Mouse (Mus musculus): Measurements from ENCODE around the gene Timm29. TPM values are rescaled to one million over a fixed set of nuclear protein-coding genes. Genes with fewer than 3 reads are reported as not detected.
A peak's percentile ranks its signal among the peaks of the same experiment; 100 is the strongest.
"Not testable (repeated sequence)": the region's sequence is repeated elsewhere in the genome, so short reads cannot be mapped to it uniquely, and the experiment has no call there.

Timm29 gene
- polyA plus RNA-seq, 1 experiment from 2014 or later, result 15.8 TPM

DNA sequence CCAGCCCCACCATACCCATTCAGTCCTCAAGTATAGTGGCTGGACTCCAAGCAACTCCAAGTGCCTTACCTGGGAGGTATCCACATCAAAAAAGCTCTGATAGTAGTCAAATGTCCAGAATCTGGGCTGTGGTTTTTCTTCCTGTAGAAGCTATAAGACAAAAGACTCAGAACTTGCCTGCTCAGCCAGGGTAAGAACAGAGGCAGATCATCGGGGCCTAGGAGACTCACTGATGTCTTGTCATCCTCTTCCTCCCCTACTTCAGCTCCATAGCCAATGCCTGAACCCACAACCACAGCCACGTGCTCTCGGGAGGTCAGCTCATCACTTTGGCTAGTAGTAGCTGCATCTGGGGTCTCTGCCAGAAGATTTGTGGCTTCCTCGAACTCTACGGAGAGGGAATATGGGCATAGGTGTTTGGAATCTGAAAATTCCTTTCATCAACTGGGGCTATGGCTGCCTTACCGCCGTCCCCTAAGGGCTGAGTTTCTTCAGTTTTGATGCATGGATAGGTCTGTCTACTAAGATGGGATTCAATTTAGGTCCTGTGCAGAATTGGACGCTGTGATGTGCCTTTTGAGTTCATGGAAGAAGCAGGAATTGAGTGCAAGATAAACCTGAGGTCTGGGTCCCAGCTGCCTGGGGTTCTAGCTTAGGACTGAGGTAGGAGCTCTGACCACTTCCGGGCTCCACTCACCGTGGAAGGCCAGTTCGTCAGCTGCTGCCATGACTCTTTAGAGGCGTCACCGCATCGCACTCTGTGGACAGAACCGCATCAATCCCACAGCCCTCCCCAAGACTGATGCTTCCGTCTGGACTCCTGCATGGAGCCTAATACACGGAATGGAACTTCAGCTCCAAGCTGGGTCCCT lies 455 bp upstream of the Timm29 start:
- WGBS (ENCODE audit: missing documents), result 13% methylated on average over 17 of the region's 17 CpGs
- Histone ChIP-seq H3K36me3 (ENCODE audit: inconsistent target) (peaks cover 26% of the 10 kb centered on the region; the same call in 1 of the 2 replicates), H3K4me3 (ENCODE audit: inconsistent target) (peak overlapping the region; percentile 87)

DNA sequence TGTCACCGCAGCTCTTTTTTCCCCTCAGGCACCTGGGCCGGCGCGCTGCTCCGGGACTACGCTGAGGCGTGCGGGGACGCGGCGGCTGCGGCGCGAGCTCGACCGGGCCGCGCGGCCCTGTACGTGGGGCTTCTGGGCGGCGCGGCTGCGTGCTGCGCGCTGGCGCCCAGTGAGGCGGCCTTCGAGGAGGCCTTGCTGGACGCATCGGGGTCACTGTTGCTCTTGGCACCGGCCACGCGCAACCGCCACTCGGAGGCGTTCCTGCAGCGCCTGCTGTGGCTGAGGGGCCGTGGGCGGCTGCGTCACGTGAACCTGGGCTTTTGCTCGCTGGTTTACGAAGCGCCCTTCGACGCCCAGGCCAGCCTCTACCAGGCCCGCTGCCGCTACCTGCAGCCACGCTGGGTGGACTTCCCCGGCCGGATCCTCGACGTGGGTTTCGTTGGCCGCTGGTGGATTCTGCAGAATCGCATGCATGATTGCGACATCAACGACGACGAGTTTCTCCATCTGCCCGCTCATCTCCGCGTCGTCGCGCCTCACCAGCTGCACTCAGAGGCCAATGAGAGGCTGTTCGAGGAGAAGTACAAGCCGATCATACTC lies 700 bp downstream of the Timm29 start:
- H3K36me3 ChIP-seq (ENCODE audit: inconsistent target), result peaks cover 23% of the 10 kb centered on the region; the same call in 1 of the 2 replicates
- peak overlapping the region; percentile 87 for H3K4me3 ChIP-seq (ENCODE audit: inconsistent target)
- WGBS (ENCODE audit: missing documents), result under 1% methylated on average over 63 of the region's 69 CpGs
- H3K27ac ChIP-seq, result peak overlapping the region; percentile 44
- H3K79me2 ChIP-seq (ENCODE audit: inconsistent target), result peaks cover 31% of the 10 kb centered on the region

More for the DNA sequence above, 455 bp upstream of the Timm29 start:
- Histone ChIP-seq H3K27ac (peak overlapping the region; percentile 44), H3K79me2 (ENCODE audit: inconsistent target) (peaks cover 31% of the 10 kb centered on the region)

DNA sequence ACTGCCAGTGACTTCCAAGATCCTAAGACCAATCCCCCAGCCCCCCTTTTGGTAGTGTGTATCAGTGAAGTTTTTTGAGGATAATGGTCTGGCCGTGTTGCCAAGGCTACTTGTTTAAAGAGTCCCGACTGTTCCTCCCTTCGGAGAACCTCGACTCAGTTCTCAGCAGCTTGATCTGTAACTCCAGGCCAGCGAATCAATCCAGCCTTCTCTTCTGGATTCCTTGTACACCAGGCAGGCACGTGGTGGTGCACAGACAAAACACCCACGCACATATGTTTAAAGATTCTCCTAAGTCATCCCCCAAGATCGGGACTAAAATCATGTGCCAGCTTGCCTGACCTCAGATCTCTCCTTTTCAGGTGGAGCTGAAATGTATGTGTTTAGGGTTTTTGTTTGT lies 1.8 kb downstream of the Timm29 start:
- H3K4me3 ChIP-seq (ENCODE audit: inconsistent target), result not testable (repeated sequence)
- WGBS (ENCODE audit: missing documents), result 87% methylated on average over 8 of the region's 8 CpGs
- H3K36me3 ChIP-seq (ENCODE audit: inconsistent target), result peaks cover 14% of the 10 kb centered on the region; the same call in 1 of the 2 replicates

DNA sequence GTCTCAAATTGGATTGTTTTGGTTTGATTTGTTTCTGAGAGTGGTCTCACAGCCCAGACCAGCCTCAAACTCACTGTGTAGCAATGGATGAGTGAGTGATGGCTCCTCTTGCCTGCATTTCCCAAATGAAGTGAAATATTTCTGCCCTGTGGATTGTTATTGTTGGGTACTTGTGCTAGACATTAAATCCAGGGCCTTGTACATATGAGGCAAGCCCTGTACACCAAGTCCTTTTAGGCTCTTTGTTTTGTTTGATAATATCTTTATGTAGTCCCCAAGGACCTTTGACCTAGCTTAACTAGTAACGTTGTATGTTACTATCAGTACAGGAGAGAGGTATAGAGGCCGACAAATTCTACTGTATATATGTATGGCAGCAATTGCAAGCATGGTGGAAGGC lies 2.3 kb downstream of the Timm29 start:
- peaks cover 31% of the 10 kb centered on the region for H3K79me2 ChIP-seq (ENCODE audit: inconsistent target)
- no peak overlapping the region for H3K4me3 ChIP-seq (ENCODE audit: inconsistent target)
- H3K27ac ChIP-seq, result no peak overlapping the region
- H3K36me3 ChIP-seq (ENCODE audit: inconsistent target), result peaks cover 9% of the 10 kb centered on the region; the same call in 1 of the 2 replicates
- 89% methylated on average over 2 of the region's 2 CpGs for WGBS (ENCODE audit: missing documents)

More for the DNA sequence above, 1.8 kb downstream of the Timm29 start:
- not testable (repeated sequence) for H3K27ac ChIP-seq
- peaks cover 31% of the 10 kb centered on the region for H3K79me2 ChIP-seq (ENCODE audit: inconsistent target)

DNA sequence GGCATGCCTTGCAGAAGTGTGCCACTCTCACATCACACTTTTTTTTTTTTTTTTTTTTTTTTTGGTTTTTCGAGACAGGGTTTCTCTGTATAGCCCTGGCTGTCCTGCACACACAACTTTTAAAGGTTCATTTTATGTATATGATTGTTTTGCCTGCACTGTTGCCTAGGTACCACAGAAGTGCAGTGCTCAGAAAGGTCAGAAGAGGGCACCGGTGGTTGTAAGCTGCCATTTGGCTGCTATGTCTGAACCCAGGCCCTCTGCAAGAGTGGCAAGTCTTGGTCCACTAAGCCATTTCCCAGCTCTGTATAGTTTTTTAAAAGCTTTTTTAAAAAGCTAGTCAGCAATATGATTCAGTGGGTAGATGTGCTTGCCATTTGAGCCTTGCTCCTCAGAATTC lies 5.7 kb downstream of the Timm29 start:
- 58% methylated on average over 1 of the region's 2 CpGs for WGBS (ENCODE audit: missing documents)
- Histone ChIP-seq H3K27ac (no peak overlapping the region), H3K4me3 (ENCODE audit: inconsistent target) (no peak overlapping the region), H3K79me2 (ENCODE audit: inconsistent target) (peaks cover 31% of the 10 kb centered on the region), H3K36me3 (ENCODE audit: inconsistent target) (no peaks in the 10 kb centered on the region)

DNA sequence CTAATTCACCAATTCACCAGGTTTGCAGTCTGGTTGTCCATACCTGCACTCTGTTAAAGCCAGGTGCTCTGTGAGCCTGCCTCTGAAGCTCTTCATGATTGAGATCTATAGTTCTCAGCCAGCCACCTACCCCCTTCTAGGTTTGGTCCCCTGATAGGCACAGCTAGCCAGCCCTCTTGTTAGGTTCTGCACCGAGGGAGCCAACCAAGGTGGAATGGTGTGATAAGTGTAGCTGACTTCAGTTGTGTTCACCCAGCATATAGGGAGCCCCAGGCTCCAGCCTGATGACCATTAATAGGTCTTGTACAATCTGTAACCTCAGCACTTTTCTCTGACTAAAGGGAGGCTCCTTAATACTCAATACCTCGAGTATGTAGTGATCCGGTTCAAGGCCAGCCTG lies 7.7 kb downstream of the Timm29 start:
- Histone ChIP-seq H3K27ac (no peak overlapping the region), H3K4me3 (ENCODE audit: inconsistent target) (no peak overlapping the region), H3K79me2 (ENCODE audit: inconsistent target) (peaks cover 13% of the 10 kb centered on the region), H3K36me3 (ENCODE audit: inconsistent target) (no peaks in the 10 kb centered on the region)
- WGBS (ENCODE audit: missing documents), result 93% methylated on average over 3 of the region's 3 CpGs

DNA sequence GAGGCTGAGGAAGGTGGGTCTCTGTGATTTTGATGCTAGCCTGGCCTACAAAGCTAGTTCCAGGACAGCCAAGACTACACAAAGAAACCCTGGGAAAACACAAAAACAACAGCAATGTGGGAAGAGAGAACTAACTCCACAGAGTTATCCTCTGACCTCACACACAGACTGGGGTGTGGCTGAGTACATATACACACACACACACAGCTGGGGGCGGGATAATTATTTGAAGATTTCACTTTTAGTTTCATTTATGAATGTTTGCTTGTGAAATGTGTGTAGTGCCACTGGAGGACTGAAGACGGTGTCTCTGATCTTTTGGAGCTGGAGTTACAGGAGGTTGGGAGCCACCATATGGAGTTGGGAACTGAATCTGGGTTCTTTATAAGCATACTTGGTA lies 8.6 kb downstream of the Timm29 start:
- H3K36me3 ChIP-seq (ENCODE audit: inconsistent target), result no peaks in the 10 kb centered on the region
- WGBS (ENCODE audit: missing documents), result 62% methylated on average over 2 of the region's 2 CpGs
- H3K27ac ChIP-seq, result no peak overlapping the region

DNA sequence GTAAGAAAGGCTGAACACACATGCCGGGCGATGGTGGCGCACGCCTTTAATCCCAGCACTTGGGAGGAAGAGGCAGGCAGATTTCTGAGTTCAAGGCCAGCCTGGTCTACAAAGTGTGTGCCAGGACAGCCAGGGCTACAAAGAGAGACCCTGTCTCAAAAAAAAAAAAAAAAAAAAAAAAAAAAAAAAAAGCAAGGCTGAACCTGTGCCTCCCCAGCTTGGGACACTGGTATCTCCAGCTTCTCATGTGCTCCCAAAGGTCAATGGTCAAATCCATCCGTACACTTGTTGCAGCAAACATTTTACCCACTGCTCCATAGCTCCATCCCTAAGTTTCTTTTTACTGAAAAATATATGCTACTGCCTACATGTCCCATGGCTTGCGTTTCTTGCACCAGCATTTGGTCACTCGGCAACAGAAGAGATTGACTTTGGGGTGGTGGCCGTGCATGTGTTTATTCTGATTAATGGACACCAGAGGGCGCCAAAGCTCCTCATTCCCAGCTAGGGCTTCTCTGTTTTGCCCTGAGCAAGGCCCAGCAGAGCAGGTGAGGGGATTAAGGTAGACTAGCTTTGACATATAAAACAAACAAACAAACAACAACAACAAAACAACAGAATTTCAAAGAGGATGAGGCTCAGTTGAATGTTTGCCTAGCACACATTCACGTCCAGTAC lies 9.3 kb downstream of the Timm29 start:
- Histone ChIP-seq H3K36me3 (ENCODE audit: inconsistent target) (no peaks in the 10 kb centered on the region), H3K79me2 (ENCODE audit: inconsistent target) (no peaks in the 10 kb centered on the region), H3K27ac (no peak overlapping the region), H3K4me3 (ENCODE audit: inconsistent target) (no peak overlapping the region)
- 52% methylated on average over 10 of the region's 10 CpGs for WGBS (ENCODE audit: missing documents)

More for the DNA sequence above, 8.6 kb downstream of the Timm29 start:
- H3K4me3 ChIP-seq (ENCODE audit: inconsistent target), result no peak overlapping the region
- peaks cover 4% of the 10 kb centered on the region; the same call in 1 of the 2 replicates for H3K79me2 ChIP-seq (ENCODE audit: inconsistent target)

DNA sequence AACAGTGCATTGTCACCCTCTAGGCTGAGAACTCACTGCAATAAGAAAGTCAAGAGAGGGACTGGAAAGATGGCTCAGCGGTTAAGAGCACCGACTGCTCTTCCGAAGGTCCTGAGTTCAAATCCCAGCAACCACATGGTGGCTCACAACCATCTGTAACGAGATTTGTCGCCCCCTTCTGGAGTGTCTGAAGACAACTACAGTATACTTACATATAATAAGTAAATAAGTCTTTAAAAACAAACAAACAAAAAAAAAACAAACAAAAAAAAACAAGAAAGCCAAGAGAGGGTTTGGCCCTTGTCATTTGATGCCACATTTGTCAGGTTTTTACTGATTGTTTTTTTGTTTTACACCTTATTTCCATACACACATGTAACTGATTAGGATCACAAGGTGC lies 11.6 kb downstream of the Timm29 start:
- Histone ChIP-seq H3K79me2 (ENCODE audit: inconsistent target) (no peaks in the 10 kb centered on the region), H3K4me3 (ENCODE audit: inconsistent target) (no peak overlapping the region), H3K36me3 (ENCODE audit: inconsistent target) (no peaks in the 10 kb centered on the region), H3K27ac (no peak overlapping the region)
- WGBS (ENCODE audit: missing documents), result 92% methylated on average over 4 of the region's 5 CpGs

DNA sequence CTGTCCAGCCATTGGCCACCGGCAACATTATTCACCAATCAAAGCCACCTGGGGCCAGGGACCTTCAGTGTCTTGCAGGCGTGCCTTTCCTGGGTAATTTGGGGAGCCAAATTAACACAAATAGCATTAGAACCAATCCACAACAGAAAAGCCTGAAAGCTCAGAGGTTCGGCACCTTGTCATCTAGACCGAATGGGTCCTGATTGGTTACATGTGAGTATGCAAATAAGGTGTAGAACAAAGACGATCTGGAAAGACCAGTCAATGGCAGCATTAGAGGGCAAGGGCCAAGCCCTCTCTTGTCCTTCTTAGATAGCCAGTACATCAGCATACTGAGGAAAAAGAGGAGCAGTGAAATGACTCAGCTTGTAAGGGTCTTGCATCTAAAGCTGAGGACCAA lies 13.3 kb downstream of the Timm29 start:
- H3K36me3 ChIP-seq (ENCODE audit: inconsistent target), result no peaks in the 10 kb centered on the region
- H3K27ac ChIP-seq, result no peak overlapping the region
- no peak overlapping the region for H3K4me3 ChIP-seq (ENCODE audit: inconsistent target)
- WGBS (ENCODE audit: missing documents), result 98% methylated on average over 5 of the region's 5 CpGs
- H3K79me2 ChIP-seq (ENCODE audit: inconsistent target), result no peaks in the 10 kb centered on the region

DNA sequence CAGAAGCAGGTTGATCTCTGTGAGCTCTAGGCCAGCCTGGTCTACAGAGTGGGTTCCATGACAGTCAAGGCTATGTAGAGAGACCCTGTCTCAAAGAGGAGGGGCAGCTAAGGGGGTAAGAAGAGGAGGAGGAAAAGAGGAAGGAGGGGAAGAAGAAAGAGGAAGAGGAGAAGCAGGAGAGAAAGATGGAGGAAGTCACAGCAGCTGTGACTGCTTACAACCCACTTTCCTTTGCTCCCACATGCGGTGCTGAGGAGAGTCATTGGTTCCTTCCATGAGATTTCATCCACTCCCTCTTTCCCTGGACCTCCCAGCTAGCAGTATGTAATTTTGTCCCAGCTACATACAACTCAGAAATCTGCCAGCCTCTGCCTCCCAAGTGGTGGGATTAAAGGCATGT lies 14.1 kb downstream of the Timm29 start:
- no peaks in the 10 kb centered on the region for H3K79me2 ChIP-seq (ENCODE audit: inconsistent target)
- no peaks in the 10 kb centered on the region for H3K36me3 ChIP-seq (ENCODE audit: inconsistent target)
- WGBS (ENCODE audit: missing documents), result 14% methylated on average over 1 of the region's 1 CpGs
- H3K27ac ChIP-seq, result no peak overlapping the region
- no peak overlapping the region for H3K4me3 ChIP-seq (ENCODE audit: inconsistent target)

DNA sequence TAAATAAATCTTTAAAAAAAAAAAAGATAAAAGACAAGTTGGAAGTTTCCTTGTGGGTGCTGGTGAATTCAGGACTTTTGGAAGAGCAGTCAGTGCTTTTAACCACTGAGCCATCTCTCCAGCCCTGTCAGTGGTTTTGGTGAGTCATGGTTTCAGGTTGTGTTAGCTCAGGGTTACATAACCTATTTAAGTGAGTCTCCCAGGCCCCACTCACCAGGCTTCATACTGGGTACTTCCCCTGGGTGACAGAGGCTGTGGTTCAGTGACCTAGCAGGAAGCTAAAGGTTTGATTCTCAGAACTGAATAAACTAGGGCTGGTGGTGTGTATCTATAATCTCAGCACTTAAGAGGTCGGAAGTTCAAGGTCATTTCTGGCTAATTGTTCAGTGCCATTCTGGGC lies 17.3 kb downstream of the Timm29 start:
- no peaks in the 10 kb centered on the region for H3K79me2 ChIP-seq (ENCODE audit: inconsistent target)
- H3K27ac ChIP-seq, result no peak overlapping the region
- no peaks in the 10 kb centered on the region for H3K36me3 ChIP-seq (ENCODE audit: inconsistent target)
- no peak overlapping the region for H3K4me3 ChIP-seq (ENCODE audit: inconsistent target)
- WGBS (ENCODE audit: missing documents), result 14% methylated on average over 1 of the region's 1 CpGs

DNA sequence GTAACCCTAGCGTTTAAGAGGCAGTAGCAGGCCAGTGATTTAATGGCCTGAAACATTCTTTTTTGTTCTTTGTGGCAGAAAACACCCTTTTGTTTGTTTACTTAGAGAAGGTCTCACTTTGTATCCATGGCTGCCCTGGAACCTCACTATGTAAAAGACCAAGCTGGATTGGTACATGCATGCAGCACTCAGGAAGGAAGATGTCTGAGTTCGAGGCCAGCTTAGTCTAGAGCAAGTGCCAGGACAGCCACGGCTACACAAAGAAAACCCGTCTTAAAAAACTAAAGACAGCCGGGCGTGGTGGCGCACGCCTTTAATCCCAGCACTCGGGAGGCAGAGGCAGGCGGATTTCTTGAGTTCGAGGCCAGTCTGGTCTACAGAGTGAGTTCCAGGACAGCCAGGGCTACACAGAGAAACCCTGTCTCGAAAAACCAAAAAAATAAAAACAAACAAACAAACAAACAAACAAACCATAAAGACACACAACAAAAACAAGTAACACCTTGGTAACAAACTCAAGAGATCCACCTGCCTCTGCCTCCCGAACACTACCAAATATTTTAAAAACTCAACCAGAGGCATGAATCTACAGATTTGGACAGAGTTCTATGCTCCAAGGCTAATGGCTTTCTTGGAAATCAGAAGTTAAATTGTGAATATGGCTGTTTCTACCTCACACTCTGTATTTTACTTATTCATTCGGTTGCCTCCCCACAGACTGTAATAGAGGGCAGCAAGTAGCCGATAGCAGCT lies 22.5 kb downstream of the Timm29 start:
- WGBS (ENCODE audit: missing documents), result 76% methylated on average over 14 of the region's 15 CpGs
- peak overlapping the region; percentile 73 for H3K4me3 ChIP-seq (ENCODE audit: inconsistent target)
- H3K36me3 ChIP-seq (ENCODE audit: inconsistent target), result no peaks in the 10 kb centered on the region
- peaks cover 36% of the 10 kb centered on the region for H3K79me2 ChIP-seq (ENCODE audit: inconsistent target)
- H3K27ac ChIP-seq, result peak overlapping the region; percentile 84

DNA sequence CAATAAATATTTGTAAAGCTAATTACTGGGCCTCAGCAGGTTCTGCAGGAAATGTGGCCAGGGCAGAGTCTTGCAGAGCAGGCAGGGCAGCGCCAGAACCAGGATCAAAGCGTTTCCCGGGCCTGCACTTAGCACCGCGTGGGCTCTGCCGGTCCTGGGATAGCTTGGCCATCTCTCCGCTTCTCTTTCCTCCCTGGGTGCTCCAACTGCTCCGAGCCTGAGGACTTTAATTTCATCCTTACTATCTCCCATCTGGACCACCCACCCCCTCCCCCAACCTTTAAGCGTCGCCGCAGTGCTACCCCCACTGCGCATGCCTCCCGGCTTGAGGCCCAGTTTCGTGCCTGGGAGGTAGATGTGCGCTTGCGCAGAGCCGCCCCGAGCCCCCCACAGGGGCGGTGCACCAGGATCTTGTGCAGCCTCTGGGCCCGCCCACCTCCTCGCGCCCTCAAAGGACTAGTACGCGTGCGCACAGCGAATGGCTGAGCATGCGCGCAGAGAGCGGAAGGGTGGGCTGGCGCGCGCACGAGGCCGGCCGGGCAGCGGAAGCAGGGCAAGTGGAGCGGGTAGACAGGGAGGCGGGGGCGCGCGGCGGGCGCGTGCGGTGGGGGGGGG lies 23.2 kb downstream of the Timm29 start, which contains the start of gene Smarca4:
TSS of gene Smarca4 (plus strand) at position 553 of the 615 bp plus-strand sequence.
- Histone ChIP-seq H3K79me2 (ENCODE audit: inconsistent target) (peaks cover 43% of the 10 kb centered on the region), H3K36me3 (ENCODE audit: inconsistent target) (no peaks in the 10 kb centered on the region), H3K4me3 (ENCODE audit: inconsistent target) (peak within 1 kb of the TSS; percentile 76), H3K27ac (peak within 1 kb of the TSS; percentile 84)
- under 1% methylated on average over 22 of the region's 45 CpGs for WGBS (ENCODE audit: missing documents)
